8 mouse cellular contexts compared by ENCODE assay signal in genomic region chr2:32509287-32509686, GRCm38 (mm10). TPM values are rescaled to one million over a fixed set of nuclear protein-coding genes. Genes with fewer than 3 reads are reported as not detected.
A peak's percentile ranks its signal among the peaks of the same experiment; 100 is the strongest.
DNase-seq lines count a peak whose midpoint lies in the region; ATAC-seq lines count a peak whose summit lies in the region.

No protein-coding gene starts in this region.

- no peaks in the 10 kb centered on the region for H3K27me3 ChIP-seq in embryonic facial prominence, embryonic 15.5 days
- H3K27me3 ChIP-seq in intestine, embryonic 16.5 days (replicated peaks; ENCODE audit: control insufficient read depth, insufficient read depth, low read length): no peaks in the 10 kb centered on the region

- H3K9ac ChIP-seq in embryonic facial prominence, embryonic 15.5 days: no peak overlapping the region
- H3K9ac ChIP-seq in intestine, embryonic 16.5 days (ENCODE audit: low read depth, low read length): no peak overlapping the region

- H3K4me1 ChIP-seq in embryonic facial prominence, embryonic 15.5 days: peaks cover 6% of the 10 kb centered on the region; the same call in 1 of the 2 replicates
- peaks cover 17% of the 10 kb centered on the region for H3K4me1 ChIP-seq in intestine, embryonic 16.5 days (ENCODE audit: control insufficient read depth, insufficient read depth, low read length)

- ATAC-seq in embryonic facial prominence, embryonic 15.5 days (ENCODE audit: insufficient number of reproducible peaks, low FRiP score, low TSS enrichment, low read depth): no peak
- ATAC-seq in intestine, embryonic 16.5 days: no peak
- ATAC-seq in megakaryocyte-erythroid progenitor cell, adult 5-6 weeks (replicated peaks; ENCODE audit: low FRiP score, low TSS enrichment, poor library complexity, severe bottlenecking): no peak

- 0 out of 2 replicates have a peak overlapping the region, but pooled peaks have one; percentile 1 for H3K27ac ChIP-seq in embryonic facial prominence, embryonic 15.5 days (replicated peaks)
- H3K27ac ChIP-seq in intestine, embryonic 16.5 days (ENCODE audit: low read length): peak overlapping the region; percentile 23; the same call in 1 of the 2 replicates

- no peaks in the 10 kb centered on the region for H3K9me3 ChIP-seq in embryonic facial prominence, embryonic 15.5 days (replicated peaks)
- H3K9me3 ChIP-seq in intestine, embryonic 16.5 days (ENCODE audit: control insufficient read depth, low read length): no peaks in the 10 kb centered on the region

- peak; percentile 21 for DNase-seq in right cerebral cortex, postnatal 14 days
- no peak for DNase-seq in right cerebral cortex, postnatal 36 days (ENCODE audit: low spot score in 2 of 2)
- peak; percentile 59 for DNase-seq in lung, postnatal 25 days (ENCODE audit: low spot score)
- no peak for DNase-seq in MN1 (ENCODE audit: low spot score)
- DNase-seq in urinary bladder, postnatal 14 days (ENCODE audit: low spot score): no peak

- no peak overlapping the region for H3K4me3 ChIP-seq in embryonic facial prominence, embryonic 15.5 days (replicated peaks)
- no peak overlapping the region for H3K4me3 ChIP-seq in intestine, embryonic 16.5 days (ENCODE audit: low read length)

- no peaks in the 10 kb centered on the region for H3K36me3 ChIP-seq in embryonic facial prominence, embryonic 15.5 days
- H3K36me3 ChIP-seq in intestine, embryonic 16.5 days (ENCODE audit: control insufficient read depth, insufficient read depth, low read length): no peaks in the 10 kb centered on the region

- 15% methylated on average over 4 of the region's 4 CpGs for WGBS in embryonic facial prominence, embryonic 15.5 days
- 25% methylated on average over 4 of the region's 4 CpGs for WGBS in intestine, embryonic 16.5 days

- H3K4me2 ChIP-seq in embryonic facial prominence, embryonic 15.5 days (replicated peaks): no peak overlapping the region
- no peak overlapping the region for H3K4me2 ChIP-seq in intestine, embryonic 16.5 days (ENCODE audit: low read depth, low read length)

RNA-seq across cellular contexts. Expression of gene Fam102a, which starts 25.8 kb away (rescaled TPM):
- polyA plus RNA-seq in embryonic facial prominence, embryonic 15.5 days (2015; fragmentation: Nextera tagmentation; extraction: Ambion mirVana): 19.5 and 21.0 TPM in 2 replicates
- 7.6 and 9.4 TPM in 2 replicates for polyA plus RNA-seq in intestine, embryonic 16.5 days (2015; fragmentation: Nextera tagmentation; extraction: Ambion mirVana)
- total RNA-seq in megakaryocyte-erythroid progenitor cell, adult 5-6 weeks (2014; fragmentation: Nextera tagmentation): 1.5 and 2.9 TPM in 2 replicates
- total RNA-seq in megakaryocyte-erythroid progenitor cell, adult 5-6 weeks (2017): 0.34 and 2.3 TPM in 2 replicates

RNA-seq across cellular contexts. Expression of gene Slc25a25, which starts 58.0 kb away (rescaled TPM):
- 20.8 and 22.1 TPM in 2 replicates for polyA plus RNA-seq in embryonic facial prominence, embryonic 15.5 days (2015; fragmentation: Nextera tagmentation; extraction: Ambion mirVana)
- 19.3 and 19.9 TPM in 2 replicates for polyA plus RNA-seq in intestine, embryonic 16.5 days (2015; fragmentation: Nextera tagmentation; extraction: Ambion mirVana)
- 9.5 and 12.2 TPM in 2 replicates for total RNA-seq in megakaryocyte-erythroid progenitor cell, adult 5-6 weeks (2014; fragmentation: Nextera tagmentation)
- total RNA-seq in megakaryocyte-erythroid progenitor cell, adult 5-6 weeks (2017): 4.0 and 34.6 TPM in 2 replicates

RNA-seq across cellular contexts. Expression of gene Naif1, which starts 59.0 kb away (rescaled TPM):
- polyA plus RNA-seq in embryonic facial prominence, embryonic 15.5 days (2015; fragmentation: Nextera tagmentation; extraction: Ambion mirVana): 6.2 and 6.5 TPM in 2 replicates
- polyA plus RNA-seq in intestine, embryonic 16.5 days (2015; fragmentation: Nextera tagmentation; extraction: Ambion mirVana): 5.1 and 5.3 TPM in 2 replicates
- 3.6 and 4.1 TPM in 2 replicates for total RNA-seq in megakaryocyte-erythroid progenitor cell, adult 5-6 weeks (2014; fragmentation: Nextera tagmentation)
- 2.7 and 3.0 TPM in 2 replicates for total RNA-seq in megakaryocyte-erythroid progenitor cell, adult 5-6 weeks (2017)

Comparison
In these comparisons a context has a peak if more than half of its experiments do, and no peak if none do; other contexts are left out.
1. DNase-seq: peak in right cerebral cortex, postnatal 14 days (single experiment) and lung, postnatal 25 days (single experiment); none in right cerebral cortex, postnatal 36 days (0 of 2), MN1 (single experiment) and urinary bladder, postnatal 14 days (single experiment).